Mouse (Mus musculus) neutrophil, adult 5-6 weeks (primary cell): Measurements from ENCODE around the gene Trp53bp2. TPM values are rescaled to one million over a fixed set of nuclear protein-coding genes. Genes with fewer than 3 reads are reported as not detected.

ENCODE experiments used
- ATAC-seq: fragments of 151-379, 151-347 bp; 2 replicates; pipeline ENCODE4 v1.8.0; 2017; ENCODE audit warnings: mild to moderate bottlenecking, moderate TSS enrichment; ENCODE audit not compliant: insufficient number of reproducible peaks, poor library complexity, low FRiP score, severe bottlenecking; ENCODE audit errors: extremely low read depth
- total RNA-seq: library from RNA; stranded (forward); fragments of 200-1000 nt; gene quantifications from 2 replicates; pipeline ENCODE4 v1.2.3, GENCODE M21; 2017

The Trp53bp2 gene
- total RNA-seq, 1 experiment from 2014 or later, result 15.2 TPM

- no peak for ATAC-seq
Observed at GRCm38 (mm10) chr1:182491839-182492238, 82.9 kb downstream of the Trp53bp2 start.

DNA sequence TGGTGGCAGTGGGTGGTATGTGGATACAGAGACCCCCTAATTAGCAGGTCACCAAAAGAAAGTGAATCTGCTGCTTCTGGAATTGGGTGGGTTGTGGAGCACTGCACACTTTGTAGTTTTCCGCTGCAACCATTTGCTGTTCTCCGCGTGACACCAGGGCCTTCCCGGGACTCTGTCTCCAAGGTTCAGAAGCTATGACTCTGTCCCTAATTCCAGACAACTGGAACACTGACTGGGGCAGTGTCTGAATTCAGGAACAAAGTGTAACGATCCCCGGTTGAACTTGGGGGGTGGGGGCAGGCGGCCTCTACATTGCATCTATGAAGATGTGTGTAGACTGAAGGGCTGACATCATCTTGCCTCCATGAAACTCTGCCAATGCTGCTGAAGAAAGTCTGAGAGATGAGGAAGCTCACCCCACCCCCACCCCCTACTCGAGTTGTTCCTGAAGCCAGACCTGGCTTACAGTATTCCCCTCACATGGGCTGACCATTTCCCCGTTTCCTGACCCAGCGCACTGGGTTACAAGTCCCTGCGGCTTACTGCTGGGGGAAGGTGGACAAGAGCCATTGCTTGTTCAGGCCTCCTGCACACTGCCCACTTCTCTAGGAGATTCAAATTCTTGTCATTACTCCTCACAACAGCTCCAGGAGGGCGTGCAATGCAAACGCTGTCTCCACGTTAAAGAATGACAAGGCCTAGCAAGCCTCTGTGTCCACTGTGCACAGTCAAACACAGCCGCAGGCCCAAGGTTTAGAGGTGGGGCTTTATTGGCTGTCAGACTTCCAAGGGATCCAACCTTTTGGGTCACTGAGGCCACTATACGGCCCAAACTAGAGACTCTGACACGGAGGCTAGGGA is 85.5 kb downstream of the Trp53bp2 start:
- ATAC-seq, result no peak

DNA sequence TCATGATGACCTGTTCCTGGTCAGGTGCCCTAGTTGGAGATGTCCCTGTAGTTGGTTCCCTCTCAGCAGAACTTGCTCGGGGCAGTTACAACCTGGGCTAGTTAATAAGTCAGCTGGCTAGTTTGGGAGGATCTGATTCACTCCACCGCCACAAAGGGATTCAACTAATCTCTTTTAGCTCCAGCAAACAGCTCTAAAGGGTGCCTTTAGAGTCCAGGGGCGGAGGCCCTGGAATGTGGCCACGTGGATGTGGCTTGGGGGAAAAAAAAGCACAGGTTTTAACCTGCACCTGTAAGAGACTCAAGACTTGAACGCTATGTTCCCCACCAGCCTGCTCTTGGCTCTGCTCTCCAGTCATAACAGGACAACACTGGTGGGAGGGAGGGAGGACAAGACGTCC is 87.7 kb downstream of the Trp53bp2 start:
- no peak for ATAC-seq

GRCm38 (mm10) chr1:182497736-182498135 is 88.8 kb downstream of the Trp53bp2 start:
- ATAC-seq, result no peak

GRCm38 (mm10) chr1:182499443-182500089 is 90.6 kb downstream of the Trp53bp2 start:
- ATAC-seq, result no peak

- no peak for ATAC-seq
Observed at GRCm38 (mm10) chr1:182500224-182500623, 91.3 kb downstream of the Trp53bp2 start.

- ATAC-seq, result no peak
Observed at GRCm38 (mm10) chr1:182500843-182501242, 91.9 kb downstream of the Trp53bp2 start.

- ATAC-seq, result no peak
Observed at GRCm38 (mm10) chr1:182501815-182502405, 92.9 kb downstream of the Trp53bp2 start.

DNA sequence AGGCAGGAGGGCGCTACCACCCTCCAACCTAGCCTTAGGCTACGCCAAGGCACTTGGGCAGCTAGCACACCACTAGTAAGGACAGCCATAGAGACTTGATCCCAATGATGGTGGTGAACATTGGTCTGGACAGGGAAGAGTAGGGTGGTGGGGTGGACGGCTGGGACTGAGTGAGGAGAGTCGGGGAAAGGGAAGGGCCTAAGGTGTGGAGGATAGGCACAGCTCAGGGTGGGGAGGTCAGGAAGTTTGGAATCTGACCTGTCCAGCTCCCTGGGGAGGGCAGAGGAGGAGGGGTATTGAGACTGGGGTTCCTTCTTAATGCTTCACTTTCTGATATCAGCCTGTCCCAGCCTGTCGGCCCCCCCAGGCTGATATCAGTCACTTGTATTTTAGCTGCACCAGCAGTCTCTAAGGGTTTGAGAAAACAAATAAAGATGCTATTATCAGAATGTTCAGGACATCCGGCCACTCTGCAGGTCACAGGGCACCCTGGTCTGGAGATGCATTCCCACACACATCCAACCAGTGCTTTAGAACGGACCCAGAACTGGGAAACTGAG is 93.6 kb downstream of the Trp53bp2 start:
- ATAC-seq, result no peak

DNA sequence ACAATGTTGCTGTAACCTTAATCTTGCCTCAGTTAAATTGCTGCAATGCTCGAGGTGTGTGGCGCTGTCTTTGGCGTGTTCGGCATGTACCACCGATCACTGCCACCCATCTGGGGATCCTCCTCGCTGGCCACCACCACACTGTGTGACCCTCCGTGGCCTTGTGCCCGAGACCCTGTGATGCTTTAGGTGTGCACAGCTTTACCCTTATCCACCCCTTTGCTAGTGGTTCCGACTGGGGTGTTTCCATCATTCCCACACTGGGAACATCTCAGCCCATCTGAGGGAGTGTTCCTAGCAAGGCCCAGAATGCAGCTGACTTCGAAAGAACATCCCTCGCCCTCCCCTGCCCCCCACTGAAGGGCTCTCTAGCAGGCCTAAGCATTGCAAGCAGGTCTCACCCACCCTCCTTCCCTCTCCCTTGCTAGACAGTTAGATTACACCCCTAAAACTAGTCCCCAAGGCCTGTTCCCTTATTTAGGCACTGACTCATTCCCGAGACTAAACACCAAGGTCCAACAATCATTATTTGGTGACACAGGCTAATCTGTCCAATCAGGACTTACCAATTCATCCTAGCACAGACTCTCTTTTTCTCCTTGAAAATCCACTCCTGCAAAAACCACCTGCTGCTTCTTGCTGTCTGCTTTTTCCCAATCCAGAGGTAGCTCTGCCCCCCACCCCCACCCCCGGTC is 94.4 kb downstream of the Trp53bp2 start:
- ATAC-seq, result no peak

DNA sequence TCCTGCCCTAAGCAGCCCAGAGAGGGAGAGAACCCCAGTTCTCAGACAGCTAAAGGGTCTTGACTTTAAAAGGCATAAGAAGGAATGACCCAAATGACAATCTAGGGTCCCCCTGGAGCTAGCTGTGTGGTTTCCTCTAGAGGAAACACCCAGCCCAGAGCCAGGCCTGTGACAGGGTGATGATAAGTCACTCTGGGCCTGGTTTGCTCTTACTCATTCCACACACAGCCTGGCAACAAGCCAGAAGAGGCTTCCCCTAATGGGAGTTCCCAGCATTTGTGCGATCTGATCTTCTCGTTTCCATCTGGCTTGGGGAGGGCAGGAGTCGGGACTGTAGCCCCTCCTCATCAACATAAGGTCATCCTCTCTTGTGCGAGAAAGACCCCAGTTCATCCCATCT is 95.3 kb downstream of the Trp53bp2 start:
- no peak for ATAC-seq

GRCm38 (mm10) chr1:182505291-182505690 is 96.3 kb downstream of the Trp53bp2 start:
- no peak for ATAC-seq

GRCm38 (mm10) chr1:182506229-182506986 is 97.4 kb downstream of the Trp53bp2 start:
- no peak; the same call in 1 of the 2 replicates for ATAC-seq

DNA sequence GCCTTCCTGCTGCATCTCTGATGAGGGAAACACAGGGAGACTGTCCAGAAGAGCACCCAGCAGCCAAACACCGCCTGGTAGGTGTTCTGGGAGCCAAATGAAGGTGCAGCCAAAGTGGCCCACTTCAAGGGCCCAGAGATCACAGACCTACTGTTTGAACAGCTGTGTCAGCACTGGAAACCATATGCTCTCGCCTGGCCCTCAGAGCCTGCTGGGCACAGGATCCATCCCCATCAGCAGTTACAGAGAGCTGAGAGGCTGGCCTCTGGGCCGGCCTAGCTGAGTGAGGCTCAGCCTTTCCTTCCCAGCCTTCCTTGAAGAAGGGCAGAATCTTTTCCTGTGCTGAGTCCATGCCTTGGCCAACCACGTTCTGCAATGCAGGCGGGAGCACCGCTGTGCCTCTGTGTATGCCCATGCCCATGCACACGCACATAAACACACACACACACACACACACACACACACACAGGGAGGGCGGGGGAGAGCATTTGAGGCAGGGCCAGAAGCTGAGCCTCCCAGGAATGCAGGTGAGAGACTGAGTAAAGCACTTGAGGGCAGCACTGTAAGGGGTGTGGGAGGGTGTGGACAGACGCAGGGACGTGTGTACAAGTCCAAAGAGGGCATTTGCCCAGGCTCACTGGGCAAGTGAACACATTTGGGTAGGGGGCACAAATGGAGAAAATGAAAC is 100.3 kb downstream of the Trp53bp2 start:
- no peak for ATAC-seq

- no peak for ATAC-seq
Observed at GRCm38 (mm10) chr1:182511073-182511472, 102.1 kb downstream of the Trp53bp2 start.

- no peak for ATAC-seq
Observed at GRCm38 (mm10) chr1:182511778-182512177, 102.8 kb downstream of the Trp53bp2 start.
